Mouse (Mus musculus): ENCODE measurements around the gene Igbp1b.

The Igbp1b gene

GRCm38 (mm10) chr6:138658516-138658915, at the start of gene Igbp1b:
Gene Igbp1b (minus strand): TSS chr6:138658544.
- no peak for DNase-seq (ENCODE audit: low spot score in 2 of 2)

GRCm38 (mm10) chr6:138682959-138683358, 24.6 kb upstream of the Igbp1b start:
- no peak for DNase-seq (ENCODE audit: low spot score in 2 of 2)

GRCm38 (mm10) chr6:138672704-138673141, 14.4 kb upstream of the Igbp1b start:
- no peak for DNase-seq (ENCODE audit: low spot score in 2 of 2)

- no peak for DNase-seq (ENCODE audit: low spot score in 2 of 2)
These were observed 7.1 kb upstream of the Igbp1b start for GRCm38 (mm10) chr6:138665416-138665815.

- DNase-seq (ENCODE audit: low spot score in 2 of 2) = no peak
These were observed 12.7 kb downstream of the Igbp1b start for GRCm38 (mm10) chr6:138645604-138646003.

GRCm38 (mm10) chr6:138639351-138639750, 19.0 kb downstream of the Igbp1b start:
- DNase-seq (ENCODE audit: low spot score in 2 of 2) = no peak

GRCm38 (mm10) chr6:138620786-138621185, 37.6 kb downstream of the Igbp1b start:
- DNase-seq (ENCODE audit: low spot score in 2 of 2) = no peak

GRCm38 (mm10) chr6:138618396-138618795, 39.9 kb downstream of the Igbp1b start:
- DNase-seq (ENCODE audit: low spot score in 2 of 2) = no peak

Data from spleen, postnatal 4 days (tissue).